Mouse (Mus musculus): ENCODE measurements around the gene Selenos. TPM values are rescaled to one million over a fixed set of nuclear protein-coding genes. Genes with fewer than 3 reads are reported as not detected.
A peak's percentile ranks its signal among the peaks of the same experiment; 100 is the strongest.

Gene Selenos
- polyA plus RNA-seq, 1 experiment from 2014 or later, result 140 TPM

DNA sequence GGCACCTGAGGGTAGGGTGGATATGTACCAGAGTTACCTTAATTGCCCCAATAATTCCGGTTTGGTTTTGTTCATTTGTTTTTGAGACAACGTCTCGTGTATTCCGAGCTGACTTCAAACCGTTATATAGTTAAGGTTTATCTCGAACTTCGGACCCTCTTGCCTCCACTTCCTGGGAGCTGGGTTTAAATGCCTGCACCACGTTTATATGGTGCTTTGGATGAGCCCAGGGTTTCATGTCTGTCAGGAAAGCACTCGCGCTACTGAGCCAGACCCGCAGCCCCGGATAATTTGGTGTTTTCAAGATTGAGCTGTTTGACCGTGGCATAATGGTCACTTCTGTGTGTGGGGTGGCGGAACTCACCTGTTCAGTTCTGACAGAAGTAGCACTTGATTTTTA is 18.4 kb upstream of the Selenos start:
- no peaks in the 10 kb centered on the region for H3K9me3 ChIP-seq (ENCODE audit: control insufficient read depth, low read length)
- H3K4me3 ChIP-seq (ENCODE audit: low read depth, low read length), result peak overlapping the region; percentile 86
- H3K36me3 ChIP-seq (ENCODE audit: control insufficient read depth, insufficient read depth, low read length), result peaks cover 28% of the 10 kb centered on the region
- WGBS, result under 1% methylated on average over 14 of the region's 14 CpGs
- H3K27me3 ChIP-seq (replicated peaks; ENCODE audit: control insufficient read depth, insufficient read depth, low read length), result no peaks in the 10 kb centered on the region
- peaks cover 13% of the 10 kb centered on the region for H3K4me1 ChIP-seq (ENCODE audit: control insufficient read depth, insufficient read depth, low read length)
- H3K4me2 ChIP-seq (ENCODE audit: low read depth, low read length), result peak overlapping the region; percentile 90
- DNase-seq (ENCODE audit: low spot score), result no peak
- H3K9ac ChIP-seq (ENCODE audit: low read depth, low read length), result peak overlapping the region; percentile 89
- ATAC-seq (ENCODE audit: low read depth), result no peak
- H3K27ac ChIP-seq (replicated peaks; ENCODE audit: low read depth, low read length), result no peak overlapping the region; the same call in 1 of the 2 replicates

GRCm38 (mm10) chr7:66076411-66076810 is 3.0 kb upstream of the Selenos start:
- DNase-seq (ENCODE audit: low spot score) (no peak), ATAC-seq (ENCODE audit: low read depth) (no peak)
- Histone ChIP-seq H3K9me3 (ENCODE audit: control insufficient read depth, low read length) (no peaks in the 10 kb centered on the region), H3K27me3 (replicated peaks; ENCODE audit: control insufficient read depth, insufficient read depth, low read length) (no peaks in the 10 kb centered on the region), H3K36me3 (ENCODE audit: control insufficient read depth, insufficient read depth, low read length) (peaks cover 53% of the 10 kb centered on the region), H3K4me1 (ENCODE audit: control insufficient read depth, insufficient read depth, low read length) (peaks cover 11% of the 10 kb centered on the region), H3K4me3 (ENCODE audit: low read depth, low read length) (no peak overlapping the region), H3K9ac (ENCODE audit: low read depth, low read length) (no peak overlapping the region), H3K27ac (replicated peaks; ENCODE audit: low read depth, low read length) (no peak overlapping the region), H3K4me2 (ENCODE audit: low read depth, low read length) (no peak overlapping the region)
- WGBS, result 76% methylated on average over 2 of the region's 2 CpGs

DNA sequence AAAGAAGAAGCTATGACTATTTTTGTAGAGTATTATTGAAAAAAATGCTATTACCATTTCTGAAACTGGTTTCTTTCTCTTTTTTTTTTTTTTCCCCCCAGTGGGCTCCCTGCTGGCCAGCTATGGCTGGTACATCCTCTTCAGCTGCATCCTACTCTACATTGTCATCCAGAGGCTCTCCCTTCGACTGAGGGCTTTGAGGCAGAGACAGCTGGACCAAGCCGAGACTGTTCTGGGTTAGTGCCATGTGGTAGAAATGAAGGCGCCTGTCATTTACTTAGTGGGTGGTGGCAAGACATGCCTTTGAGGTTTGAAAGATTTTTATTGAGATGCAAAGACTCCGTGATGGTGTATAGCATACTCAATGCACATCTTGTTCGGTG is 773 bp downstream of the Selenos start:
- peak overlapping the region; percentile 63 for H3K4me2 ChIP-seq (ENCODE audit: low read depth, low read length)
- 22% methylated on average over 5 of the region's 5 CpGs for WGBS
- peak overlapping the region; percentile 89 for H3K4me3 ChIP-seq (ENCODE audit: low read depth, low read length)
- H3K4me1 ChIP-seq (ENCODE audit: control insufficient read depth, insufficient read depth, low read length), result peaks cover 11% of the 10 kb centered on the region
- no peaks in the 10 kb centered on the region for H3K27me3 ChIP-seq (replicated peaks; ENCODE audit: control insufficient read depth, insufficient read depth, low read length)
- peak overlapping the region; percentile 90 for H3K9ac ChIP-seq (ENCODE audit: low read depth, low read length)
- H3K9me3 ChIP-seq (ENCODE audit: control insufficient read depth, low read length), result no peaks in the 10 kb centered on the region
- DNase-seq (ENCODE audit: low spot score) (no peak), ATAC-seq (ENCODE audit: low read depth) (no peak)
- peak overlapping the region; percentile 78; the same call in 1 of the 2 replicates for H3K27ac ChIP-seq (replicated peaks; ENCODE audit: low read depth, low read length)
- H3K36me3 ChIP-seq (ENCODE audit: control insufficient read depth, insufficient read depth, low read length), result peaks cover 53% of the 10 kb centered on the region

GRCm38 (mm10) chr7:66083757-66084156 is 4.3 kb downstream of the Selenos start:
- H3K4me1 ChIP-seq (ENCODE audit: control insufficient read depth, insufficient read depth, low read length), result peaks cover 10% of the 10 kb centered on the region
- H3K4me3 ChIP-seq (ENCODE audit: low read depth, low read length), result no peak overlapping the region
- no peak overlapping the region for H3K9ac ChIP-seq (ENCODE audit: low read depth, low read length)
- H3K4me2 ChIP-seq (ENCODE audit: low read depth, low read length), result no peak overlapping the region
- DNase-seq (ENCODE audit: low spot score) (no peak), ATAC-seq (ENCODE audit: low read depth) (no peak)
- no peaks in the 10 kb centered on the region for H3K9me3 ChIP-seq (ENCODE audit: control insufficient read depth, low read length)
- 0 out of 2 replicates have a peak overlapping the region, but pooled peaks have one; percentile 8 for H3K27ac ChIP-seq (replicated peaks; ENCODE audit: low read depth, low read length)
- H3K36me3 ChIP-seq (ENCODE audit: control insufficient read depth, insufficient read depth, low read length), result peaks cover 74% of the 10 kb centered on the region
- H3K27me3 ChIP-seq (replicated peaks; ENCODE audit: control insufficient read depth, insufficient read depth, low read length), result no peaks in the 10 kb centered on the region
- WGBS, result 87% methylated on average over 6 of the region's 6 CpGs

DNA sequence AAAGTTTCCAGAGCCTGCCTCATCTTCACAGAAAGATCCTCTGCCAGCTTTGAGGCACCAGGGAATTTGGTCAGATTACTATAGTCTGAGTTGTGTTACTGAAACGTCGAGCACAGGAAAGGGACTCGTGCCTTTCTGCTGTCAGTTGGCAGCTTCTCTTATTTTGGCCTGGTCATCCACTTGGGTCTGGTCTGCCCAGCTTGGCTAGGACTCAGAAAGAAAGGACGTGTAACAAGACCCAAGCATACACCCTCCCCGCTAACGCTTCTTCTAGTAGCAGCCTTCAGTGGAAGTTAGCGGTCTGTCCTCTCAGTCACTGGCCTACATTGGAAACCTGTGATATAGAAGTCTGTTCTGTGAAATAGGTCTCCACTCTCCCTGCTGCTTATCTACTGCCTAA is 5.1 kb downstream of the Selenos start:
- Histone ChIP-seq H3K4me1 (ENCODE audit: control insufficient read depth, insufficient read depth, low read length) (peaks cover 8% of the 10 kb centered on the region; the same call in 1 of the 2 replicates), H3K27me3 (replicated peaks; ENCODE audit: control insufficient read depth, insufficient read depth, low read length) (no peaks in the 10 kb centered on the region), H3K4me3 (ENCODE audit: low read depth, low read length) (no peak overlapping the region), H3K4me2 (ENCODE audit: low read depth, low read length) (no peak overlapping the region), H3K36me3 (ENCODE audit: control insufficient read depth, insufficient read depth, low read length) (peaks cover 82% of the 10 kb centered on the region), H3K9ac (ENCODE audit: low read depth, low read length) (no peak overlapping the region), H3K27ac (replicated peaks; ENCODE audit: low read depth, low read length) (no peak overlapping the region), H3K9me3 (ENCODE audit: control insufficient read depth, low read length) (no peaks in the 10 kb centered on the region)
- 85% methylated on average over 7 of the region's 7 CpGs for WGBS
- no peak for DNase-seq (ENCODE audit: low spot score)
- ATAC-seq (ENCODE audit: low read depth), result no peak

DNA sequence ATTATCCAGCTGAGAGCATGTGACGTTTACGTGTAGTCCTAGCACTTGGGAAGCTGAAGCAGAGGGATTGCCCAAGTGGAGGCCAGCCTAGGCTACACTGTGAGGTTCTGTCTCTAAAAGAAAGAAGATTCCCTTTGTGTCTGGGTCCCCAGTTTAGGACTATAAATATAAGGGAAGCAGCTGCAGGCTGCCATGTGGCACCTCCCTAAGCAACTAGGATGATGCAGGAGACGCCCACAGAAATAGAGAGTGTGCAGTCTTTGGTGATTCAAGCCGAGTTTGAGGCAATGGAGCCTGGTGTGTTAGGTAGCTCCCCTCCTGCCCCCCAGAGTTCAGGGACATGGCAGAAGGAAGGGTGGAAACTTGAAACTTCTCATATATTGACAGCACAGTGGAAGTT is 8.2 kb downstream of the Selenos start:
- H3K27me3 ChIP-seq (replicated peaks; ENCODE audit: control insufficient read depth, insufficient read depth, low read length), result no peaks in the 10 kb centered on the region
- DNase-seq (ENCODE audit: low spot score) (no peak), ATAC-seq (ENCODE audit: low read depth) (no peak)
- peaks cover 89% of the 10 kb centered on the region for H3K36me3 ChIP-seq (ENCODE audit: control insufficient read depth, insufficient read depth, low read length)
- no peak overlapping the region for H3K9ac ChIP-seq (ENCODE audit: low read depth, low read length)
- H3K9me3 ChIP-seq (ENCODE audit: control insufficient read depth, low read length), result no peaks in the 10 kb centered on the region
- WGBS, result 84% methylated on average over 4 of the region's 4 CpGs
- no peak overlapping the region for H3K4me2 ChIP-seq (ENCODE audit: low read depth, low read length)
- H3K4me1 ChIP-seq (ENCODE audit: control insufficient read depth, insufficient read depth, low read length), result no peaks in the 10 kb centered on the region
- H3K27ac ChIP-seq (replicated peaks; ENCODE audit: low read depth, low read length), result no peak overlapping the region
- no peak overlapping the region for H3K4me3 ChIP-seq (ENCODE audit: low read depth, low read length)

DNA sequence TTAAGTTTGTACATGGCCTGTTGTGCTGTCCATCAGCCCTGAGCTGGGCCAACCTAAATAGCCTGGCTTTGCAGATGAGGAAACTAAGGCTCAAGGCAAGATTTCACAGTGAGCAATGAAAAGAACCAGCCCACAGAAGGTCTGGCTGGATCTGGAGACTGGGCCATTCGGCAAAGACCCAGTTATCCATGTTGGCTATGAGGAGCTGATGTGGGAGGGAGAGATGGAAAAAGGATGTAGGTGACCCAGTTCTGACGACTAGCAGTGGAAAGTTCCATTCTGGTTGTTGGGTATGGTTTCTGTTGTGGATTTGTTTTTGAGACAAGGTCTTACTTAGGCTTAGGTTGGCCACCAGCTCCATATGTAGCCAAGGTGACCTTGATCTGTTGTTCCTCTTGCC is 8.6 kb downstream of the Selenos start:
- H3K4me3 ChIP-seq (ENCODE audit: low read depth, low read length), result no peak overlapping the region
- no peaks in the 10 kb centered on the region for H3K4me1 ChIP-seq (ENCODE audit: control insufficient read depth, insufficient read depth, low read length)
- H3K9ac ChIP-seq (ENCODE audit: low read depth, low read length), result no peak overlapping the region
- H3K9me3 ChIP-seq (ENCODE audit: control insufficient read depth, low read length), result no peaks in the 10 kb centered on the region
- peaks cover 85% of the 10 kb centered on the region for H3K36me3 ChIP-seq (ENCODE audit: control insufficient read depth, insufficient read depth, low read length)
- H3K4me2 ChIP-seq (ENCODE audit: low read depth, low read length), result no peak overlapping the region
- no peak for ATAC-seq (ENCODE audit: low read depth)
- 100% methylated on average over 2 of the region's 2 CpGs for WGBS
- DNase-seq (ENCODE audit: low spot score), result no peak
- no peak overlapping the region for H3K27ac ChIP-seq (replicated peaks; ENCODE audit: low read depth, low read length)
- no peaks in the 10 kb centered on the region for H3K27me3 ChIP-seq (replicated peaks; ENCODE audit: control insufficient read depth, insufficient read depth, low read length)

- 78% methylated on average over 11 of the region's 11 CpGs for WGBS
- no peak for DNase-seq (ENCODE audit: low spot score)
Measured at GRCm38 (mm10) chr7:66090676-66091190, 11.3 kb downstream of the Selenos start.

DNA sequence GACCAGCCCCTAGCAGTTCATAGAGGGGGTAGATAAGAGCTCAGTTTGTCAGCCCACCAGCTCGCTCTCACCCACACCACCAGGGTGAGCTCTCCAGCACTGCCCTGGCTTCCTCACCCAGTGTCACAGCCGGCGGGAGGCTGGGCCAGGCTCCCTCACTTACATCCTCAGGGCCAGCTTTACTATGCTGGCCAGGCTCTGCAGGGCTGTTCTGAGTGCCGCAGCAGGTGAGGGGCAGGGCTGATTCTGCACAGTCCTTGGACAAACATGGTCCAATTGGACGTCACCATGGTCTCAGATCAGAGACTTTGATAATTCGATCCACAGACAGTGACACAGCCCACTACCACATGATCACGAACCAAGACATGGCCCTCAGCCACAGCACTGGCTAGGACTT is 12.1 kb downstream of the Selenos start:
- Histone ChIP-seq H3K27ac (replicated peaks; ENCODE audit: low read depth, low read length) (no peak overlapping the region), H3K4me1 (ENCODE audit: control insufficient read depth, insufficient read depth, low read length) (no peaks in the 10 kb centered on the region), H3K9ac (ENCODE audit: low read depth, low read length) (no peak overlapping the region), H3K4me3 (ENCODE audit: low read depth, low read length) (no peak overlapping the region), H3K27me3 (replicated peaks; ENCODE audit: control insufficient read depth, insufficient read depth, low read length) (no peaks in the 10 kb centered on the region), H3K36me3 (ENCODE audit: control insufficient read depth, insufficient read depth, low read length) (peaks cover 51% of the 10 kb centered on the region), H3K9me3 (ENCODE audit: control insufficient read depth, low read length) (no peaks in the 10 kb centered on the region), H3K4me2 (ENCODE audit: low read depth, low read length) (no peak overlapping the region)
- ATAC-seq (ENCODE audit: low read depth), result no peak
- WGBS, result 86% methylated on average over 7 of the region's 7 CpGs
- DNase-seq (ENCODE audit: low spot score), result no peak

More at GRCm38 (mm10) chr7:66090676-66091190, 11.3 kb downstream of the Selenos start:
- H3K36me3 ChIP-seq (ENCODE audit: control insufficient read depth, insufficient read depth, low read length), result peaks cover 59% of the 10 kb centered on the region
- no peak overlapping the region for H3K9ac ChIP-seq (ENCODE audit: low read depth, low read length)
- no peaks in the 10 kb centered on the region for H3K9me3 ChIP-seq (ENCODE audit: control insufficient read depth, low read length)
- no peak overlapping the region for H3K4me3 ChIP-seq (ENCODE audit: low read depth, low read length)
- H3K27me3 ChIP-seq (replicated peaks; ENCODE audit: control insufficient read depth, insufficient read depth, low read length), result no peaks in the 10 kb centered on the region
- H3K4me2 ChIP-seq (ENCODE audit: low read depth, low read length), result no peak overlapping the region
- no peak overlapping the region for H3K27ac ChIP-seq (replicated peaks; ENCODE audit: low read depth, low read length)
- no peaks in the 10 kb centered on the region for H3K4me1 ChIP-seq (ENCODE audit: control insufficient read depth, insufficient read depth, low read length)
- no peak for ATAC-seq (ENCODE audit: low read depth)
